Mouse (Mus musculus): Measurements from ENCODE around the gene Rsph1. TPM values are rescaled to one million over a fixed set of nuclear protein-coding genes. Genes with fewer than 3 reads are reported as not detected.

The Rsph1 gene
- 0.75 and 1.1 TPM in 2 replicates for polyA plus RNA-seq (2016; fragmentation: Nextera tagmentation; extraction: Ambion mirVana)

GRCm38 (mm10) chr17:31276922-31277918 is at the start of gene Rsph1:
Rsph1 (minus strand) TSS chr17:31277383.
- no peaks in the 10 kb centered on the region for H3K27me3 ChIP-seq
- ATAC-seq (ENCODE audit: insufficient number of reproducible peaks, insufficient read depth, low FRiP score, low TSS enrichment), result peak; percentile 86
- H3K4me1 ChIP-seq, result peaks cover 9% of the 10 kb centered on the region; the same call in 1 of the 2 replicates
- no peaks in the 10 kb centered on the region for H3K36me3 ChIP-seq
- H3K4me2 ChIP-seq (replicated peaks), result peak within 1 kb of the TSS; percentile 87
- no peak within 1 kb of the TSS for H3K27ac ChIP-seq
- 10% methylated on average over 44 of the region's 44 CpGs for WGBS
- H3K9ac ChIP-seq, result peak within 1 kb of the TSS; percentile 28; the same call in 1 of the 2 replicates
- no peaks in the 10 kb centered on the region for H3K9me3 ChIP-seq
- H3K4me3 ChIP-seq, result peak within 1 kb of the TSS; percentile 47

GRCm38 (mm10) chr17:31326220-31326852 is 49.2 kb upstream of the Rsph1 start:
- ATAC-seq (ENCODE audit: insufficient number of reproducible peaks, insufficient read depth, low FRiP score, low TSS enrichment), result no peak
- no peak overlapping the region for H3K9ac ChIP-seq
- no peaks in the 10 kb centered on the region for H3K36me3 ChIP-seq
- H3K4me1 ChIP-seq, result no peaks in the 10 kb centered on the region; the same call in 1 of the 2 replicates
- WGBS, result 33% methylated on average over 9 of the region's 9 CpGs
- no peak overlapping the region for H3K4me3 ChIP-seq
- no peaks in the 10 kb centered on the region for H3K27me3 ChIP-seq
- no peaks in the 10 kb centered on the region for H3K9me3 ChIP-seq
- H3K27ac ChIP-seq, result no peak overlapping the region
- no peak overlapping the region for H3K4me2 ChIP-seq (replicated peaks)

- Histone ChIP-seq H3K4me1 (no peaks in the 10 kb centered on the region; the same call in 1 of the 2 replicates), H3K36me3 (no peaks in the 10 kb centered on the region)
- WGBS, result 71% methylated on average over 13 of the region's 13 CpGs
Observed at GRCm38 (mm10) chr17:31325451-31326219, 48.5 kb upstream of the Rsph1 start.

GRCm38 (mm10) chr17:31324227-31324626 is 47.0 kb upstream of the Rsph1 start:
- WGBS, result 88% methylated on average over 8 of the region's 8 CpGs
- Histone ChIP-seq H3K4me3 (no peak overlapping the region), H3K27ac (no peak overlapping the region), H3K4me2 (replicated peaks) (no peak overlapping the region), H3K4me1 (no peaks in the 10 kb centered on the region; the same call in 1 of the 2 replicates), H3K9ac (no peak overlapping the region), H3K27me3 (no peaks in the 10 kb centered on the region), H3K9me3 (no peaks in the 10 kb centered on the region), H3K36me3 (no peaks in the 10 kb centered on the region)
- no peak for ATAC-seq (ENCODE audit: insufficient number of reproducible peaks, insufficient read depth, low FRiP score, low TSS enrichment)

More at GRCm38 (mm10) chr17:31325451-31326219, 48.5 kb upstream of the Rsph1 start:
- no peak overlapping the region for H3K4me3 ChIP-seq
- H3K27me3 ChIP-seq, result no peaks in the 10 kb centered on the region
- no peak overlapping the region for H3K27ac ChIP-seq
- no peaks in the 10 kb centered on the region for H3K9me3 ChIP-seq
- H3K9ac ChIP-seq, result no peak overlapping the region
- no peak overlapping the region for H3K4me2 ChIP-seq (replicated peaks)
- ATAC-seq (ENCODE audit: insufficient number of reproducible peaks, insufficient read depth, low FRiP score, low TSS enrichment), result no peak

- H3K27ac ChIP-seq, result no peak overlapping the region
- no peak overlapping the region for H3K4me3 ChIP-seq
- no peak overlapping the region for H3K4me2 ChIP-seq (replicated peaks)
- no peaks in the 10 kb centered on the region for H3K27me3 ChIP-seq
- no peaks in the 10 kb centered on the region for H3K9me3 ChIP-seq
- no peak overlapping the region for H3K9ac ChIP-seq
- no peak for ATAC-seq (ENCODE audit: insufficient number of reproducible peaks, insufficient read depth, low FRiP score, low TSS enrichment)
- H3K4me1 ChIP-seq, result no peaks in the 10 kb centered on the region; the same call in 1 of the 2 replicates
- 91% methylated on average over 4 of the region's 4 CpGs for WGBS
- no peaks in the 10 kb centered on the region for H3K36me3 ChIP-seq
Observed at GRCm38 (mm10) chr17:31323379-31323778, 46.2 kb upstream of the Rsph1 start.

- H3K27me3 ChIP-seq, result no peaks in the 10 kb centered on the region
- no peak overlapping the region for H3K4me3 ChIP-seq
- H3K4me2 ChIP-seq (replicated peaks), result no peak overlapping the region
- 84% methylated on average over 4 of the region's 4 CpGs for WGBS
- H3K27ac ChIP-seq, result no peak overlapping the region
- H3K36me3 ChIP-seq, result no peaks in the 10 kb centered on the region
- no peaks in the 10 kb centered on the region; the same call in 1 of the 2 replicates for H3K4me1 ChIP-seq
- H3K9ac ChIP-seq, result no peak overlapping the region
- no peak for ATAC-seq (ENCODE audit: insufficient number of reproducible peaks, insufficient read depth, low FRiP score, low TSS enrichment)
- no peaks in the 10 kb centered on the region for H3K9me3 ChIP-seq
Observed at GRCm38 (mm10) chr17:31322446-31322845, 45.3 kb upstream of the Rsph1 start.

GRCm38 (mm10) chr17:31321425-31321824 is 44.2 kb upstream of the Rsph1 start:
- 75% methylated on average over 12 of the region's 12 CpGs for WGBS
- no peak for ATAC-seq (ENCODE audit: insufficient number of reproducible peaks, insufficient read depth, low FRiP score, low TSS enrichment)
- H3K4me3 ChIP-seq, result no peak overlapping the region

GRCm38 (mm10) chr17:31318906-31319767 is 42.0 kb upstream of the Rsph1 start:
- Histone ChIP-seq H3K4me3 (no peak overlapping the region), H3K36me3 (no peaks in the 10 kb centered on the region), H3K9ac (no peak overlapping the region), H3K4me2 (replicated peaks) (no peak overlapping the region), H3K27ac (no peak overlapping the region), H3K4me1 (peaks cover 5% of the 10 kb centered on the region; the same call in 1 of the 2 replicates), H3K27me3 (no peaks in the 10 kb centered on the region), H3K9me3 (no peaks in the 10 kb centered on the region)
- 94% methylated on average over 19 of the region's 19 CpGs for WGBS
- no peak for ATAC-seq (ENCODE audit: insufficient number of reproducible peaks, insufficient read depth, low FRiP score, low TSS enrichment)

More at GRCm38 (mm10) chr17:31321425-31321824, 44.2 kb upstream of the Rsph1 start:
- Histone ChIP-seq H3K27me3 (no peaks in the 10 kb centered on the region), H3K9me3 (no peaks in the 10 kb centered on the region), H3K9ac (no peak overlapping the region), H3K27ac (no peak overlapping the region), H3K4me2 (replicated peaks) (no peak overlapping the region), H3K4me1 (no peaks in the 10 kb centered on the region; the same call in 1 of the 2 replicates), H3K36me3 (no peaks in the 10 kb centered on the region)

GRCm38 (mm10) chr17:31317521-31318272 is 40.5 kb upstream of the Rsph1 start:
- Histone ChIP-seq H3K27ac (no peak overlapping the region), H3K27me3 (no peaks in the 10 kb centered on the region), H3K4me3 (no peak overlapping the region), H3K9me3 (no peaks in the 10 kb centered on the region), H3K9ac (no peak overlapping the region), H3K36me3 (no peaks in the 10 kb centered on the region), H3K4me1 (peaks cover 5% of the 10 kb centered on the region; the same call in 1 of the 2 replicates), H3K4me2 (replicated peaks) (no peak overlapping the region)
- no peak for ATAC-seq (ENCODE audit: insufficient number of reproducible peaks, insufficient read depth, low FRiP score, low TSS enrichment)
- 48% methylated on average over 22 of the region's 22 CpGs for WGBS

GRCm38 (mm10) chr17:31316998-31317397 is 39.8 kb upstream of the Rsph1 start:
- Histone ChIP-seq H3K9me3 (no peaks in the 10 kb centered on the region), H3K27ac (no peak overlapping the region), H3K4me2 (replicated peaks) (no peak overlapping the region), H3K4me3 (no peak overlapping the region), H3K9ac (no peak overlapping the region), H3K27me3 (no peaks in the 10 kb centered on the region), H3K4me1 (peaks cover 5% of the 10 kb centered on the region; the same call in 1 of the 2 replicates), H3K36me3 (no peaks in the 10 kb centered on the region)
- 83% methylated on average over 3 of the region's 3 CpGs for WGBS
- no peak for ATAC-seq (ENCODE audit: insufficient number of reproducible peaks, insufficient read depth, low FRiP score, low TSS enrichment)
